Mouse (Mus musculus): ENCODE results near the gene Lcn9.

GRCm38 (mm10) chr2:25853998-25854397 is 31.0 kb downstream of the Lcn9 start:
- no peak for TF ChIP-seq POLR2A (IDR thresholded peaks at IDR 0.05; ENCODE audit: extremely low read depth, insufficient read depth, low read length)
- no peak for TF ChIP-seq CTCF (IDR thresholded peaks at IDR 0.05; ENCODE audit: extremely low read depth, insufficient read depth, low read length)

All from cortical plate, adult 2 months (tissue).